Comparison of ENCODE assay signal across 10 mouse cellular contexts in genomic region chr15:93222475-93222874, GRCm38 (mm10). TPM values are rescaled to one million over a fixed set of nuclear protein-coding genes. Genes with fewer than 3 reads are reported as not detected.
DNase-seq lines count a peak whose midpoint lies in the region; ATAC-seq and TF ChIP-seq lines count a peak whose summit lies in the region.
"Had no signal": no experiment of that assay in that cellular context is flagged by ENCODE, and none has a peak within 500 bp of the region (broad histone marks: within the 10 kb centered on the region; RNA-seq: fewer than 3 reads in every experiment).

No protein-coding gene starts in this region.

- no peaks in the 10 kb centered on the region for H3K4me1 ChIP-seq in ES-E14 (ENCODE audit: control insufficient read depth in 2 of 2, insufficient read depth in 2 of 2, low read length in 2 of 2, poor library complexity in 1 of 2)

- peak; percentile 53; the same call in 1 of the 2 replicates for ATAC-seq in granulocyte monocyte progenitor cell, adult 5-6 weeks (replicated peaks; ENCODE audit: poor library complexity, severe bottlenecking)

- no peak for DNase-seq in gastrocnemius, adult 2 months
- no peak for DNase-seq in gastrocnemius, postnatal 25 days
- DNase-seq in lung, postnatal 10 days = peak; percentile 7
- DNase-seq in lung, postnatal 36 days = no peak
- peak; percentile 25 for DNase-seq in ES-E14 (ENCODE audit: low read depth, low spot score)
- DNase-seq in right cerebral cortex, postnatal 25 days = no peak
- no peak for DNase-seq in neural tube, embryonic 10.5 days (ENCODE audit: extremely low spot score, low spot score)
- DNase-seq: cerebellum, adult 11 months had no signal

- H3K36me3 ChIP-seq in ES-E14 (ENCODE audit: control insufficient read depth, insufficient read depth, low read length, poor library complexity, severe bottlenecking) = no peaks in the 10 kb centered on the region
- H3K36me3 ChIP-seq: limb, embryonic 13.5 days had no signal

- in situ Hi-C loops in ES-E14 (cut with MboI; ENCODE audit: low sequenced_read_pairs in 2 of 2, unreplicated experiment in 2 of 2) = loop anchor here in 1 of 2 experiments (10.0 kb wide), 1 partner anchor 778 kb away; no protein-coding TSS in a partner anchor

- no peak overlapping the region for H3K27ac ChIP-seq in gastrocnemius, adult 2 months
- H3K27ac ChIP-seq in ES-E14 (ENCODE audit: insufficient read depth, low read depth, low read length, poor library complexity, severe bottlenecking) = no peak overlapping the region
- H3K27ac ChIP-seq: limb, embryonic 13.5 days had no signal

- no peak overlapping the region for H3K9ac ChIP-seq in ES-E14 (ENCODE audit: insufficient read depth, low read depth, low read length, poor library complexity, severe bottlenecking)
- H3K9ac ChIP-seq: limb, embryonic 13.5 days had no signal

- no peak overlapping the region for H3K4me3 ChIP-seq in gastrocnemius, adult 2 months
- no peak overlapping the region for H3K4me3 ChIP-seq in ES-E14 (ENCODE audit: insufficient read depth in 1 of 2, low read depth in 1 of 2, low read length in 2 of 2, poor library complexity in 1 of 2, severe bottlenecking in 1 of 2)
- H3K4me3 ChIP-seq: limb, embryonic 13.5 days had no signal

- intact Hi-C loops in gastrocnemius, adult 2 months (cut with DNase I) = no loop called here

- no peaks in the 10 kb centered on the region for H3K9me3 ChIP-seq in ES-E14 (ENCODE audit: control insufficient read depth, insufficient read depth, low read depth, low read length)

- peak; percentile 42; the same call in 1 of the 2 replicates for TF ChIP-seq CTCF in gastrocnemius, adult 2 months (IDR thresholded peaks at IDR 0.05)

TF ChIP-seq in ES-E14, 5 proteins besides CTCF, POLR2A, EP300 and RAD21:
- TF ChIP-seq ZNF384 (IDR thresholded peaks at IDR 0.05; ENCODE audit: low read depth, low read length) (no peak), ZC3H11A (IDR thresholded peaks at IDR 0.05; ENCODE audit: borderline replicate concordance, low read depth, low read length) (no peak), MAFK (IDR thresholded peaks at IDR 0.05; ENCODE audit: insufficient read depth, low read depth, low read length) (no peak)

RNA-seq across cellular contexts. Expression of gene Gxylt1, which starts 52.5 kb away (rescaled TPM):
- total RNA-seq in gastrocnemius, adult 2 months (2021) = 1 to 10 TPM; 5.7 to 6.9 TPM
- total RNA-seq in gastrocnemius, postnatal 25 days (2021) = 1 to 10 TPM; 5.0 to 5.4 TPM
- total RNA-seq in ES-E14 (2012; rRNA removed) = 22.7 and 27.7 TPM in 2 replicates
- 19.9 and 23.6 TPM in 2 replicates for total RNA-seq in granulocyte monocyte progenitor cell, adult 5-6 weeks (2014; fragmentation: Nextera tagmentation)
- total RNA-seq in granulocyte monocyte progenitor cell, adult 5-6 weeks (2017) = 33.4 and 33.6 TPM in 2 replicates

Comparison
In these comparisons a context has a peak if more than half of its experiments do, and no peak if none do; other contexts are left out.
1. DNase-seq: peak in lung, postnatal 10 days (single experiment) and ES-E14 (single experiment); none in gastrocnemius, adult 2 months (single experiment), gastrocnemius, postnatal 25 days (single experiment), lung, postnatal 36 days (single experiment), right cerebral cortex, postnatal 25 days (single experiment) and neural tube, embryonic 10.5 days (single experiment).